Mouse (Mus musculus) kidney, embryonic 15.5 days (tissue): ENCODE results near the gene Erg. TPM values are rescaled to one million over a fixed set of nuclear protein-coding genes. Genes with fewer than 3 reads are reported as not detected.

ENCODE experiments used
- ATAC-seq: fragments of 200-750 bp; cut with Nextera tagmentation; replicated peaks from 2 replicates; pipeline ENCODE4 v1.8.0; 2017; ENCODE audit warnings: moderate TSS enrichment; ENCODE audit not compliant: low FRiP score
- H3K27ac ChIP-seq: fragments of 300-500 bp; sonication (generic); 2 replicates; pipeline ENCODE4 v1.5.1; 2015; ENCODE audit warnings: mild to moderate bottlenecking, inconsistent platforms
- H3K27me3 ChIP-seq: fragments of 300-500 bp; sonication (generic); 2 replicates; pipeline ENCODE4 v1.6.1; 2015; ENCODE audit warnings: inconsistent platforms
- H3K36me3 ChIP-seq: fragments of 300-500 bp; sonication (generic); 2 replicates; pipeline ENCODE4 v1.6.1; 2015; ENCODE audit warnings: inconsistent platforms
- H3K4me1 ChIP-seq: fragments of 300-500 bp; sonication (generic); 2 replicates; pipeline ENCODE4 v1.6.1; 2015; ENCODE audit warnings: inconsistent platforms
- H3K4me2 ChIP-seq: fragments of 300-500 bp; sonication (generic); 2 replicates; pipeline ENCODE4 v1.6.1; 2015; ENCODE audit warnings: moderate library complexity, mild to moderate bottlenecking, inconsistent platforms
- H3K4me3 ChIP-seq: fragments of 300-500 bp; sonication (generic); replicated peaks from 2 replicates; pipeline ENCODE4 v1.5.1; 2015; ENCODE audit warnings: mild to moderate bottlenecking, inconsistent platforms
- H3K9ac ChIP-seq: fragments of 300-500 bp; sonication (generic); 2 replicates; pipeline ENCODE4 v1.6.1; 2015; ENCODE audit warnings: mild to moderate bottlenecking, inconsistent platforms
- H3K9me3 ChIP-seq: fragments of 300-500 bp; sonication (generic); replicated peaks from 2 replicates; pipeline ENCODE4 v1.6.1; 2016; ENCODE audit warnings: inconsistent platforms
- WGBS: fragments of 180-500 bp; shearing (Covaris S2); methylation state at CpG from one replicate; pipeline ENCODE4 v1.1.7; 2015; ENCODE audit warnings: mixed read lengths; 5-methylcytosine and 5-hydroxymethylcytosine counted together
- polyA plus RNA-seq: library from polyadenylated mRNA; unstranded; fragments of >200 nt; fragmentation: Nextera tagmentation; extraction: Ambion mirVana; gene quantifications from 2 replicates; pipeline ENCODE4 v1.2.1, GENCODE M21; 2015

Erg gene
- polyA plus RNA-seq, 1 experiment from 2014 or later: 8.4 TPM

DNA sequence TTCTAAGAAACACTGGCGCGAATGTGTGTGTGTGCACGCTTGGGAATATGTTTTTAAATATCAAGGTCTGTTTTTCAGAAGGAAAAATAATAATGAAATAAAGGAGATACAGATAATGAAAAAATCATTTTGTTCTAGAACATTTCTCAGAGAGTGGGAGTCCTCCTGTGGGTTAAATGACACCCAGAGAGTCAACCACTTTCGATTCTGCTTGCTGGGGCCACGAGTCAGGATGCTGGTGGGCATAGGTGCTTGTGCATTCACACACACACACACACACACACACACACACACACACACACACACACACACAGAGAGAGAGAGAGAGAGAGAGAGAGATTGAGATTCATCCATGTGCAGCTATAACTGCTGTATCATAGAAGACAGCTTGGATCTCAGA, 130.9 kb downstream of the Erg start:
- WGBS: 75% methylated on average over 5 of the region's 5 CpGs
- H3K27me3 ChIP-seq: no peaks in the 10 kb centered on the region
- H3K9ac ChIP-seq: no peak overlapping the region
- ATAC-seq: no peak
- H3K4me3 ChIP-seq: peak overlapping the region; percentile 27
- no peak overlapping the region for H3K27ac ChIP-seq
- H3K36me3 ChIP-seq: no peaks in the 10 kb centered on the region
- H3K4me1 ChIP-seq: 0 out of 2 replicates have a peak, but pooled peaks cover 2% of the 10 kb centered on the region
- peak overlapping the region; percentile 29 for H3K4me2 ChIP-seq
- no peaks in the 10 kb centered on the region for H3K9me3 ChIP-seq

DNA sequence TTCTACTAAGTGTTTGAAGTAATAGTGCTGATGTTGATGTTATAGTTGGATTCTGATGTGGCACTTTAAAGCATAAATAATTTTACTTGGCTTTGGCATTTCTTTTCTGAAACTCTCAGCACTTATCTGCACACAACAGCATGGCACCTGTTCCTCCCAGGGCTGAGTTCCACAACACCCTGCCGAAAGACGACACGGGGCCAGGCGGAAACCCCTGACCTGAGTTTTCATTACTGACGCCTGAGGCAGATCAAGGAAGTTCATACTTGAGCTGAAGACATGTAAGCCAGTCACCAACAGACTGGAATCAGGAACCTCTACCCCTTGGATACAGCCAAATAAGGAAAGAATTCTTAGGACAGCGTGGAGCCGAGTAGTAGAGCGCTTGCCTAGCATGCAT, 134.0 kb downstream of the Erg start:
- Histone ChIP-seq H3K9me3 (no peaks in the 10 kb centered on the region), H3K9ac (no peak overlapping the region), H3K27me3 (no peaks in the 10 kb centered on the region), H3K27ac (0 out of 2 replicates have a peak overlapping the region, but pooled peaks have one; percentile 27), H3K4me3 (no peak overlapping the region), H3K4me1 (0 out of 2 replicates have a peak, but pooled peaks cover 3% of the 10 kb centered on the region), H3K4me2 (no peak overlapping the region), H3K36me3 (no peaks in the 10 kb centered on the region)
- 70% methylated on average over 8 of the region's 8 CpGs for WGBS
- ATAC-seq: no peak

DNA sequence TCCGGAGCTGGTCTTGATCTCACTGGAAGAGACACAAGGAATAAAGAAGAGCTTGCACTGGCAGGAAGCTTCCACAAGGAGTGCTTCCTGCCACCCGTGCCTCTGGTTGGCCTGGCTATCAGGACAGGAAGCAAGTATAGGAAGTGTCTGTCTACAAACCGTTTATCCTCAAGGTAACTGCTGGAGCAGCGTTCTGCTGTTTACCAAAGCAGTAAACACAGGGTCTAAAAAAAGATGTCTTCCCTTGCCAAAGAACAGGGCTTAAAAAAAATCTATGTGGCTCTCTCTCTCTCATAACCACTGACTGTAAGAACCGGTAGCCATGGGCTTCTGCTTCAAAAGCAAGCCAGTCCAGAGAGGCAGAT, 137.1 kb downstream of the Erg start:
- 61% methylated on average over 5 of the region's 5 CpGs for WGBS
- Histone ChIP-seq H3K4me3 (no peak overlapping the region), H3K4me2 (no peak overlapping the region), H3K27ac (peak overlapping the region; percentile 74; the same call in 1 of the 2 replicates), H3K27me3 (no peaks in the 10 kb centered on the region), H3K9ac (no peak overlapping the region), H3K4me1 (0 out of 2 replicates have a peak, but pooled peaks cover 3% of the 10 kb centered on the region), H3K9me3 (no peaks in the 10 kb centered on the region), H3K36me3 (no peaks in the 10 kb centered on the region)
- no peak for ATAC-seq

DNA sequence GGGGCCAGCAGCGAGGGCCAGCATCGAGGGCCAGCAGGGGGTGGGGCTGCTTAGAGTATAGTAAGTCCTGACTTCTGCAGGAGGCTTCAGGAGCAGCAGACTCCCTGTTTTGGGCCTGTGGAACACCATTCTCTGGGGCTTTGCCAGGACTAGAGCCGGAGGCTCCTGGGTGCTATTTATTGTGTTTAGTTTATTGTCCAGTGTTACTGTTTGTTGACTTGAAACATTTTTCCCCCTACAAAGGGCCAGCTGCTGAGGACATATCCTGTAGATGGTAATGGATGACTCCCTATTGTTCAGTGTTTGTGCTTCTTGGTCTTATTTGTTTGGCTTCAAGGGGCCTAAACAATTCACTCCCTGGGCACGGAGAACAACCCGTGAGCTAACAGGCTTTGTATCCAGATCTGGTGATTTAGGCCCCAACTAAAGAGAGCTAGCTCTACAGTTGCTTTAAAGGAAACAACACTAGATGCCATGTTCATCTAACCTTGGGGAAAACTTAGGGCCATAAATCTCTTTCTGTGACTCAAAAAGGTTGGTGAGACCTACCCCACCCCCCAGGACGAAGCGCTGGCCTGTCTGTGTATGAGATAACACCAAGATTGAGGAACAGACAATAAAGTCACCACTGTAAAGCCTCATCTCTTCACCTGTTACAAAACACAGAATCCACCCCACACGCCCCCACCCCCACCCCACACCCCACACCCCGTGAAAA, 137.6 kb downstream of the Erg start:
- 0 out of 2 replicates have a peak, but pooled peaks cover 3% of the 10 kb centered on the region for H3K4me1 ChIP-seq
- H3K9ac ChIP-seq: no peak overlapping the region
- ATAC-seq: no peak

DNA sequence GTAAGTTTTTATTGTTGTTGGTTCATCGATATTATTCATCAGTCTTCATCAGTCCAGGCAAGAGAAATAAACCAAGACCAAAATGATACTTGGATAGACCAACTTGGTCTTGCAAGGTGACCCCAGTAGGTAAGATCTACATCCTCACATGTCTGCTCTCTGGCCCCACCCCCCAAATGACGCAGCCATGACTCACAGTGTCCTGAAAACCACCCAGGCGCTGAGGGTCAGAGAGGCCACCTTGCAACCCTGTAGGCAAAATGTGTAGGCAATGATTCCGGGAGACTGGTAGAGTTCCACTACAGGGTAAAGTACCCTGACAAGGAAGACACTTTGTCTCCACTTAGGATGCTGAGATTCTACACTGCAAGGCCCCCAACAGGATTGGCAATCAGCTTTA, 138.5 kb downstream of the Erg start:
- Histone ChIP-seq H3K4me1 (0 out of 2 replicates have a peak, but pooled peaks cover 3% of the 10 kb centered on the region), H3K4me2 (no peak overlapping the region), H3K27me3 (no peaks in the 10 kb centered on the region), H3K4me3 (no peak overlapping the region), H3K36me3 (no peaks in the 10 kb centered on the region), H3K9me3 (no peaks in the 10 kb centered on the region), H3K9ac (no peak overlapping the region), H3K27ac (0 out of 2 replicates have a peak overlapping the region, but pooled peaks have one; percentile 74)
- no peak for ATAC-seq
- 77% methylated on average over 4 of the region's 4 CpGs for WGBS

More for the DNA sequence above, 137.6 kb downstream of the Erg start:
- no peaks in the 10 kb centered on the region for H3K36me3 ChIP-seq
- WGBS: 69% methylated on average over 9 of the region's 9 CpGs
- no peaks in the 10 kb centered on the region for H3K27me3 ChIP-seq
- H3K4me2 ChIP-seq: no peak overlapping the region
- no peaks in the 10 kb centered on the region for H3K9me3 ChIP-seq
- H3K4me3 ChIP-seq: no peak overlapping the region
- peak overlapping the region; percentile 74 for H3K27ac ChIP-seq

DNA sequence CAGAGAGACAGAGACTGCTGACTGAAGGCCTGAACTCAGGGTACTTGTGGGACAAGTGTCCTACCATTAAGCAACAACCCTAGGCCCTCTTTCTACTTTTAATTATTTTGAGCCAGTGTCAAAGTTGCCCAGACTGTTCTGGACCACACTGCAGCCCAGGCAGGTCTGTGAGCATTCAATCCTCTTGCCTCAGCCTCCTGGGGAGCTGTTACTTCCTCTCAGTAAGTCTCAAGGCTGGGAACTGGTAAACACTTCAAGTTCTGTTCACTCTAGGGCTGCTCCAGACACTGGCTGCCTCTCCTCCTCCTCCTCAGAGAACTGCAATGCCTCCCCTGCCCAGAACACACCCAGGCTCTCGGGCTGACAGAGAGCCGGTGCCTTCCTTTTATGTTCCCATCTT, 140.0 kb downstream of the Erg start:
- H3K4me1 ChIP-seq: peaks cover 5% of the 10 kb centered on the region; the same call in 1 of the 2 replicates
- H3K27me3 ChIP-seq: no peaks in the 10 kb centered on the region
- no peak overlapping the region for H3K9ac ChIP-seq
- 54% methylated on average over 2 of the region's 2 CpGs for WGBS
- H3K27ac ChIP-seq: no peak overlapping the region
- no peak overlapping the region for H3K4me3 ChIP-seq
- no peak for ATAC-seq
- H3K9me3 ChIP-seq: no peaks in the 10 kb centered on the region
- H3K36me3 ChIP-seq: no peaks in the 10 kb centered on the region
- H3K4me2 ChIP-seq: no peak overlapping the region

DNA sequence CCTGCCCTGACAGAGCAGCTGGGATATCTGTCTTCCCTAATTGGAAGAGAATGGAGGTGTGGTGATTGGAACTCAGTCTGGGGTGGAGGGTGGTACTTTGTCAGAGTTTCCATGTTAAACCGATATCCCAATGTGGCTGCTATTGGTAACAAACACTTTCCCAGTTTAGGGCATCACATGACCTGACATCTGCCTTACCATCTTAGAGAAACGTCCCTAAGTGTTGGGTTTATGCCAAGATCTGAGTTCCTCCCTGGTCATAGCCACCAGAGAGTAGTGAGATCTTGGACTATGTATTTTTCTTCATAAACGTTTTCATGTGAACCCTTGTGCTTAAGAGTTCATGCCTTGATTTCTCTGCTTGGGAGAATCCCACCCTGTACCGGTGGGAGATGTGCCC, 144.4 kb downstream of the Erg start:
- no peak for ATAC-seq
- H3K36me3 ChIP-seq: no peaks in the 10 kb centered on the region
- no peak overlapping the region for H3K4me2 ChIP-seq
- H3K27ac ChIP-seq: no peak overlapping the region
- H3K9ac ChIP-seq: no peak overlapping the region
- no peaks in the 10 kb centered on the region for H3K9me3 ChIP-seq
- peaks cover 26% of the 10 kb centered on the region for H3K4me1 ChIP-seq
- no peak overlapping the region for H3K4me3 ChIP-seq
- 63% methylated on average over 4 of the region's 4 CpGs for WGBS
- no peaks in the 10 kb centered on the region for H3K27me3 ChIP-seq

DNA sequence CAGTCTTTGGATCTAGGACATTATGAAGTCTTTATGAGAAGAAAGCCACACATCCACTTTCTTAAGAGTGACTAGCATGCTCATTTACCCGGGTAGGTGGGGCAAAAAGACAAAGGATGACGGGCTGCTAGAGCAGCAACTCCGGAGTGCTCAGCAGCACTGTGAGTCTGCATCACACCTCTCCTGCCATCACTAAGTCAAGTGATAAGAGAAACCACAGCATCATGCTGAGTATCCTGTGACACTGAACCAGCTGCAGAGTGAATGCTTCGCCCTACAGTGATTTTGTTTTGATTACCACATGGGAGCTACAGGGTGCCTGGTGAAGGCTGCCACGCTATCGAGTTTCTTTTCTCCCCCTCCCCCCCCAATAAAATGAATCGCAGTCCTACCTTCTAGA, 145.2 kb downstream of the Erg start:
- Histone ChIP-seq H3K36me3 (no peaks in the 10 kb centered on the region), H3K4me2 (no peak overlapping the region), H3K9me3 (no peaks in the 10 kb centered on the region), H3K4me3 (no peak overlapping the region), H3K27ac (no peak overlapping the region), H3K27me3 (no peaks in the 10 kb centered on the region), H3K9ac (no peak overlapping the region), H3K4me1 (peaks cover 29% of the 10 kb centered on the region)
- ATAC-seq: no peak
- 51% methylated on average over 7 of the region's 7 CpGs for WGBS

DNA sequence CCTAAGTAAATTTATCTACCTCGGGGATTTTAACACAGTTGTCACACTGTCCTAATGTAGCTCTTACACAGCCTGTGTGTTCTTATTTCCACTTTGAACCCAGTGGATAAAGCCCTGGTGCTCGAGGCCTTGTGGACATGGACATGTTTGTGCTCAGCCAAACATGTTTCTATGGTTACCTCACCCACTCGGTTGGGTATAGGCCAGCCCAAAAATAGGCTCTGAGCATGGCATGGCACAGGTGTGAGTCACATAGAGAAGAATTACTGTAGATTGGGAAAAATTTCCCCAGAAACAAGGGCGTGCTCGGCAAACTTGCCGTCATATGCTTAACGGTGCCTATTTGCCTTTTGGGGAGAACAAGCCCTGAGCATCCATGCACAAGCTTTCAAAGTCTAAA, 146.1 kb downstream of the Erg start:
- WGBS: 87% methylated on average over 7 of the region's 7 CpGs
- H3K27ac ChIP-seq: no peak overlapping the region
- no peak overlapping the region for H3K4me2 ChIP-seq
- no peak overlapping the region for H3K4me3 ChIP-seq
- H3K27me3 ChIP-seq: no peaks in the 10 kb centered on the region
- no peaks in the 10 kb centered on the region for H3K36me3 ChIP-seq
- H3K9me3 ChIP-seq: no peaks in the 10 kb centered on the region
- no peak overlapping the region for H3K9ac ChIP-seq
- peaks cover 29% of the 10 kb centered on the region for H3K4me1 ChIP-seq
- ATAC-seq: no peak

DNA sequence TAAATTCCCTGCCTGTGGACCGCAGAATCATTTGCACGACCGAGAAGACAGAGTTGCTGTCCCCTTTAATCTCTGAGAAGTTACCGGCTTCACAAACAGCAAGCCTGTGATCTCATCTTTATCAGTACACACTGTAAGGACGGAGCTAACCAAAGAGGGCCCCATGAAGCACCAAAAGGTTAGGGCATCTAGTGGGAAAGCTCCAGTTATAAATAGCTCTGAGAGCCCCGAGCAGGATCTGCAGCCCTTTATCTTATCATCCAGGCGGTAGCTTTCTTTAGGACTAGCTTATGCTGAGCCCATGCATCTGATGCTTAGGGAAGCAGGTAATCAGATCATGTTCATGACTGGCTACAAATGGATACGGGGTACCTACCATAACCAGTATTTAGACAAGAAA, 146.6 kb downstream of the Erg start:
- Histone ChIP-seq H3K9ac (no peak overlapping the region), H3K4me3 (no peak overlapping the region), H3K27me3 (no peaks in the 10 kb centered on the region), H3K27ac (peak overlapping the region; percentile 70), H3K4me2 (peak overlapping the region; percentile 14; the same call in 1 of the 2 replicates), H3K36me3 (no peaks in the 10 kb centered on the region), H3K9me3 (no peaks in the 10 kb centered on the region), H3K4me1 (peaks cover 29% of the 10 kb centered on the region)
- WGBS: 46% methylated on average over 8 of the region's 8 CpGs
- no peak for ATAC-seq

DNA sequence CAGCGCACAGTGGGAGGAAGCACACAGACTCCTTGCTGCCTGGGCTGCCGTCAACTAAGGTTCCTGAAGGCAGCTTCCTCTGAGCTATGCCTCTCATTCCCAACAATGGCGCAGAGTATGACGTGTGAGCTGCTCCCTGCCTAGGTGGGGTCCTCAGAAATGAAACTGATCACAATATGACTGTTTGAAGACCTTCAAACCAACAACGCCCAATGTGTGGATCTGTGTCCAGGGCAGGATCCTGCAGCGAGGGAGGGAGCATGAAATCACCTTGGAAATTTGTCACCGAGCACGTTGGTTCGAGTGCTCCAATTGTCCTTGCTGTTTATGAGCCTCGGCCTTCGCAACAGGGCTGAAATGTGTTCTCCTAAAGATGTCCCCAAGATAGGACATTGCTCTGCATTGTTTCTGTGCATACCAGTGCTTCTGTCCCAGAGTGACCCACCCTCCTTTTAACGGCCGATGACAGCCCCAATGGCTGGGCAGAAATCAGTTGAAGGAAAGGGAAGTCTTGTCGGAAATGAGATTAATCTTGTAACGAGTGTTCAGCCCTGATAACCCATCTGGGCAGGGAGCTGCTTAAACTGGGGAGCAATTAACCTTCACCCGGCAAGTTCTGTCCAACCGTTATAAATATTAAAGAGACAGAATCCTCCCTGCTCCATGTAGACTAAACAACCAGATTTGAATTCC, 147.4 kb downstream of the Erg start:
- peaks cover 29% of the 10 kb centered on the region for H3K4me1 ChIP-seq
- 48% methylated on average over 17 of the region's 17 CpGs for WGBS
- no peaks in the 10 kb centered on the region for H3K36me3 ChIP-seq
- no peak for ATAC-seq
- H3K27ac ChIP-seq: peak overlapping the region; percentile 70
- H3K4me3 ChIP-seq: no peak overlapping the region
- no peak overlapping the region for H3K9ac ChIP-seq
- no peaks in the 10 kb centered on the region for H3K27me3 ChIP-seq
- H3K4me2 ChIP-seq: 0 out of 2 replicates have a peak overlapping the region, but pooled peaks have one; percentile 5
- no peaks in the 10 kb centered on the region for H3K9me3 ChIP-seq

DNA sequence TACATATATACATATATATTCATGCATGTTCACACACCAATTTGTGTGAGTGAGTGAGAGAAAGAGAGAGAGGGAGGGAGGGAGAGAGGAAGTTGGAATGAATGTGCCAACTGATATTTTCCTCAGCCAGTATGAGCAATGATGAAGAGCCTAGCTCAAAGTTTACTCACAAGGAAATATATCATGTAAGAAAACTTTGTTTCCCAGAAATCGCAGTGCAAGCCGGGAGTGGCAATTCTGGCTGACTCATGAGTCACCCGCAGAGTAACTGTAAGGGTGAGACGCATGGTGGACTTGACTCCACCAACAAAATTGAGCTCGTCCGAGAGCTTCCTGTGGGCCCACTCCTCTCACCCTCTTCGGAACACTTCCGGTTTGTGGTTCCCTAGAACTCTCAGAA, 149.8 kb downstream of the Erg start:
- 82% methylated on average over 8 of the region's 8 CpGs for WGBS
- peaks cover 29% of the 10 kb centered on the region for H3K4me1 ChIP-seq
- H3K4me2 ChIP-seq: no peak overlapping the region
- H3K9ac ChIP-seq: no peak overlapping the region
- no peak overlapping the region for H3K27ac ChIP-seq
- H3K9me3 ChIP-seq: no peaks in the 10 kb centered on the region
- H3K4me3 ChIP-seq: no peak overlapping the region
- no peaks in the 10 kb centered on the region for H3K27me3 ChIP-seq
- ATAC-seq: no peak
- no peaks in the 10 kb centered on the region for H3K36me3 ChIP-seq
